Mouse (Mus musculus) MEL (cell line): ENCODE measurements around the gene Camkv. TPM values are rescaled to one million over a fixed set of nuclear protein-coding genes. Genes with fewer than 3 reads are reported as not detected.

Experiments
- DNase-seq: peaks from one replicate; pipeline ENCODE4 v3.0.0; 2011; ENCODE audit warnings: low read depth, low spot score
- H3K27ac ChIP-seq: 2 replicates; pipeline ENCODE4 v1.5.1; 2012; ENCODE audit warnings: low read depth, mild to moderate bottlenecking, control low read depth, low read length, moderate library complexity; ENCODE audit not compliant: control insufficient read depth
- H3K27me3 ChIP-seq, 2 experiments: fragments of 150-350 bp in 1 of 2; sonication (generic) in 1 of 2; 2 replicates each; pipeline ENCODE4 v1.6.1; 2012; ENCODE audit warnings: low read length in 2 of 2, mild to moderate bottlenecking in 2 of 2, improper control_type of control experiment in 1 of 2, moderate library complexity in 1 of 2; ENCODE audit not compliant: insufficient read depth in 2 of 2, control insufficient read depth in 1 of 2
- H3K36me3 ChIP-seq, 2 experiments: 2 replicates each; pipeline ENCODE4 v1.6.1; 2012 to 2014; ENCODE audit warnings: low read length in 2 of 2, improper control_type of control experiment in 1 of 2, inconsistent platforms in 1 of 2, mild to moderate bottlenecking in 1 of 2; ENCODE audit not compliant: insufficient read depth in 2 of 2, control insufficient read depth in 1 of 2
- H3K4me1 ChIP-seq, 2 experiments: fragments of 150-350 bp in 1 of 2; sonication (generic) in 1 of 2; 2 replicates each; pipeline ENCODE4 v1.6.1; 2012; ENCODE audit warnings: low read length in 2 of 2, improper control_type of control experiment in 1 of 2, mild to moderate bottlenecking in 1 of 2; ENCODE audit not compliant: insufficient read depth in 2 of 2, control insufficient read depth in 1 of 2
- H3K4me3 ChIP-seq, 2 experiments: fragments of 150-350 bp in 1 of 2; sonication (generic) in 1 of 2; 2 replicates each; pipeline ENCODE4 v1.5.1; 2012; ENCODE audit warnings: low read depth in 2 of 2, low read length in 2 of 2, mild to moderate bottlenecking in 2 of 2, moderate library complexity in 2 of 2, control low read depth in 1 of 2, improper control_type of control experiment in 1 of 2; ENCODE audit not compliant: control insufficient read depth in 1 of 2, insufficient read depth in 1 of 2
- H3K79me2 ChIP-seq: 2 replicates; pipeline ENCODE4 v1.6.1; 2012; ENCODE audit warnings: mild to moderate bottlenecking, low read length, moderate library complexity; ENCODE audit not compliant: control insufficient read depth, poor library complexity, insufficient read depth
- H3K9ac ChIP-seq: 2 replicates; pipeline ENCODE4 v1.6.1; 2012; ENCODE audit warnings: low read depth, mild to moderate bottlenecking, control low read depth, low read length, moderate library complexity; ENCODE audit not compliant: control insufficient read depth, poor library complexity, severe bottlenecking
- H3K9me3 ChIP-seq: fragments of 150-350 bp; sonication (generic); replicated peaks from 2 replicates; pipeline ENCODE4 v1.6.1; 2012; ENCODE audit warnings: mild to moderate bottlenecking, low read length, improper control_type of control experiment, moderate library complexity; ENCODE audit not compliant: insufficient read depth
- CHD2 ChIP-seq: IDR thresholded peaks from 2 replicates; pipeline ENCODE4 v1.6.1; 2011; ENCODE audit warnings: low read length, improper control_type of control experiment
- E2F4 ChIP-seq: IDR thresholded peaks from 2 replicates; pipeline ENCODE4 v1.6.1; 2011; ENCODE audit warnings: low read depth, low read length, improper control_type of control experiment, borderline replicate concordance
- ELF1 ChIP-seq: IDR thresholded peaks from 2 replicates; pipeline ENCODE4 v1.6.1; 2014; ENCODE audit warnings: low read depth, mild to moderate bottlenecking, inconsistent platforms, low read length, improper control_type of control experiment, moderate library complexity
- EP300 ChIP-seq, 2 experiments: IDR thresholded peaks; 2 replicates each; pipeline ENCODE4 v1.6.1; 2011; ENCODE audit warnings: improper control_type of control experiment in 2 of 2, low read length in 2 of 2, low read depth in 1 of 2, mild to moderate bottlenecking in 1 of 2
- GABPA ChIP-seq: IDR thresholded peaks from 2 replicates; pipeline ENCODE4 v1.6.1; 2012; ENCODE audit warnings: low read depth, mild to moderate bottlenecking, inconsistent platforms, low read length, improper control_type of control experiment, moderate library complexity
- HCFC1 ChIP-seq: IDR thresholded peaks from 2 replicates; pipeline ENCODE4 v1.6.1; 2012; ENCODE audit warnings: low read depth, mild to moderate bottlenecking, inconsistent platforms, low read length, improper control_type of control experiment, moderate library complexity
- MAFK ChIP-seq: IDR thresholded peaks from 2 replicates; pipeline ENCODE4 v1.6.1; 2011; ENCODE audit warnings: low read depth, mild to moderate bottlenecking, low read length, improper control_type of control experiment, borderline replicate concordance
- MEF2A ChIP-seq: IDR thresholded peaks from 2 replicates; pipeline ENCODE4 v1.6.1; 2014; ENCODE audit warnings: low read depth, mild to moderate bottlenecking, inconsistent platforms, low read length, improper control_type of control experiment; ENCODE audit not compliant: poor library complexity, insufficient replicate concordance, severe bottlenecking; ENCODE audit errors: extremely low read depth
- MXI1 ChIP-seq: IDR thresholded peaks from 2 replicates; pipeline ENCODE4 v1.6.1; 2011; ENCODE audit warnings: mild to moderate bottlenecking, low read depth, low read length, improper control_type of control experiment
- MYB ChIP-seq: IDR thresholded peaks from 2 replicates; pipeline ENCODE4 v1.6.1; 2011; ENCODE audit warnings: mild to moderate bottlenecking, low read depth, low read length, improper control_type of control experiment
- MYC ChIP-seq: IDR thresholded peaks from 2 replicates; pipeline ENCODE4 v1.6.1; 2011; ENCODE audit warnings: low read depth, mild to moderate bottlenecking, low read length, improper control_type of control experiment, moderate library complexity
- NELFE ChIP-seq: IDR thresholded peaks from 2 replicates; pipeline ENCODE4 v1.6.1; 2011; ENCODE audit warnings: low read depth, low read length, improper control_type of control experiment
- NRF1 ChIP-seq: IDR thresholded peaks from 2 replicates; pipeline ENCODE4 v1.6.1; 2014; ENCODE audit warnings: low read depth, mild to moderate bottlenecking, inconsistent platforms, low read length, improper control_type of control experiment, moderate library complexity; ENCODE audit not compliant: poor library complexity, insufficient read depth, severe bottlenecking
- POLR2A ChIP-seq, 2 experiments: IDR thresholded peaks; 2 replicates each; pipeline ENCODE4 v1.6.1; 2011 to 2012; ENCODE audit warnings: low read length in 2 of 2, mild to moderate bottlenecking in 2 of 2, control low read depth in 1 of 2, improper control_type of control experiment in 1 of 2, low read depth in 1 of 2, moderate library complexity in 1 of 2; ENCODE audit not compliant: control insufficient read depth in 1 of 2, insufficient read depth in 1 of 2, poor library complexity in 1 of 2
- POLR2AphosphoS2 ChIP-seq: IDR thresholded peaks from 2 replicates; pipeline ENCODE4 v1.6.1; 2011; ENCODE audit warnings: low read length, improper control_type of control experiment
- POLR2AphosphoS5 ChIP-seq: IDR thresholded peaks from 2 replicates; pipeline ENCODE4 v1.6.1; 2012; ENCODE audit warnings: low read depth, borderline replicate concordance, mild to moderate bottlenecking, inconsistent platforms, low read length, moderate library complexity, mixed read lengths
- RCOR1 ChIP-seq: IDR thresholded peaks from 2 replicates; pipeline ENCODE4 v1.6.1; 2012; ENCODE audit warnings: low read depth, mild to moderate bottlenecking, inconsistent platforms, low read length, improper control_type of control experiment
- SMC3 ChIP-seq: IDR thresholded peaks from 2 replicates; pipeline ENCODE4 v1.6.1; 2011; ENCODE audit warnings: low read depth, low read length, improper control_type of control experiment
- TBP ChIP-seq: IDR thresholded peaks from 2 replicates; pipeline ENCODE4 v1.8.0; 2011; ENCODE audit warnings: low read depth, low read length, improper control_type of control experiment
- TCF12 ChIP-seq: IDR thresholded peaks from 2 replicates; pipeline ENCODE4 v1.6.1; 2014; ENCODE audit warnings: low read depth, mild to moderate bottlenecking, inconsistent platforms, low read length, improper control_type of control experiment, moderate library complexity
- UBTF ChIP-seq: IDR thresholded peaks from 2 replicates; pipeline ENCODE4 v1.6.1; 2012; ENCODE audit warnings: low read depth, mild to moderate bottlenecking, inconsistent platforms, low read length, improper control_type of control experiment, moderate library complexity, borderline replicate concordance; ENCODE audit not compliant: insufficient read depth
- USF1 ChIP-seq: IDR thresholded peaks from 2 replicates; pipeline ENCODE4 v1.6.1; 2014; ENCODE audit warnings: low read depth, mild to moderate bottlenecking, inconsistent platforms, low read length, improper control_type of control experiment, moderate library complexity
- USF2 ChIP-seq, 2 experiments: IDR thresholded peaks; 2 replicates each; pipeline ENCODE4 v1.6.1; 2011 to 2012; ENCODE audit warnings: improper control_type of control experiment in 2 of 2, low read length in 2 of 2, borderline replicate concordance in 1 of 2, inconsistent platforms in 1 of 2, low read depth in 1 of 2, mild to moderate bottlenecking in 1 of 2; ENCODE audit not compliant: insufficient read depth in 1 of 2
- ZKSCAN1 ChIP-seq: IDR thresholded peaks from 2 replicates; pipeline ENCODE4 v1.6.1; 2012; ENCODE audit warnings: low read depth, mild to moderate bottlenecking, inconsistent platforms, low read length, improper control_type of control experiment, moderate library complexity
- ZMIZ1 ChIP-seq: IDR thresholded peaks from 2 replicates; pipeline ENCODE4 v1.6.1; 2012; ENCODE audit warnings: low read depth, mild to moderate bottlenecking, inconsistent platforms, low read length, improper control_type of control experiment, moderate library complexity
- ZNF384 ChIP-seq: IDR thresholded peaks from 2 replicates; pipeline ENCODE4 v1.6.1; 2012; ENCODE audit warnings: low read depth, mild to moderate bottlenecking, inconsistent platforms, low read length, improper control_type of control experiment
- polyA plus RNA-seq, 2 experiments: library from polyadenylated mRNA; stranded (reverse) in 1 of 2; unstranded in 1 of 2; fragments of >175 nt in 1 of 2; fragments of >200 nt in 1 of 2; gene quantifications; 2 replicates each; pipeline versions ENCODE4 v1.2.1 to v1.2.4; 2012; ENCODE audit warnings: low replicate concordance in 2 of 2, low read depth in 1 of 2; ENCODE audit not compliant: insufficient read length in 2 of 2, insufficient read depth in 1 of 2, missing spikeins in 1 of 2
- total RNA-seq: library from RNA; depleted of rRNA; stranded (reverse); fragments of 300-350 nt; gene quantifications from 2 replicates; pipeline ENCODE4 v1.2.3, GENCODE M21; 2012

The Camkv gene
- total and polyA plus RNA-seq, 3 experiments, result 0.08 to 0.14 TPM; not detected in 1

DNA sequence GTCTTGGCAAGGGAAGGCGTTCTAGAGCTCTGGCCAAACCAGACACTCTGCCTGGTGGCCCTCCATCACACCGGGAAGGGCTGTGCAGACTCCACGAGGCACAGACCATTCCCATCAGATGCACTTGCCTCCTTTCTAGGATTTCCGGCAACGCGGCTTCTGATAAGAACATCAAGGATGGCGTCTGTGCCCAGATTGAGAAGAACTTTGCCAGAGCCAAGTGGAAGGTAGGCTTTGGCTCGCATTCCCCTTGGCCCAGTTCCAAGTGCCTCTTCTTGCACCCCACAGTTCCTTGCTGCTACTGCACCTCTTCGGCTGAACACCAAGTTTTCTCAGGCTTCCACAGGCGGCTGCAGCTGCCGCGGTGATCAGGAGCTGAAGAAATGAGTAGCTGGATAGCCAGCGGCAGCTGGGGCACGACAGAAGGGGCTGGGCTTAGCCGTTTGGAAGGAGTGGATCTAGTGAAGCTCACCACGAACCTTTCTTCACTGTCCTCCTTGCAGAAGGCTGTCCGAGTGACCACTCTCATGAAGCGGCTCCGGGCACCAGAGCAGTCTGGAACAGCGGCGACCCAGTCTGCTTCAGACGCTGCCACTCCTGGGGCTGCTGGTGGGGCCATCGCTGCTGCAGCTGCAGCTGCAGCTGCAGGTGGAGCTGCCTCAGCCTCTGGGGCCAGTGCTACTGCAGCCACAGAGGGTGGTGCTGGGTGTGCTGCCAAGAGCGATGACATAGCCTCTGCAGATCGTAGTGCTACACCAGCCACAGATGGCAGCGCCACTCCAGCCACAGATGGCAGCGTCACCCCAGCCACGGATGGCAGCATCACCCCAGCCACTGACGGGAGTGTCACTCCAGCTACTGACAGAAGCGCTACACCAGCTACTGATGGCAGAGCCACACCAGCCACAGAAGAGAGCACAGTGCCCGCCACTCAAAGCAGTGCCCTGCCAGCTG lies 12.0 kb downstream of the Camkv start:
- H3K4me1 ChIP-seq, result peaks cover 0 to 13% of the 10 kb centered on the region in 2 experiments; a peak in 2 of 4 replicates
- no peak for TF ChIP-seq GABPA
- TF ChIP-seq USF1, result no peak
- TF ChIP-seq POLR2AphosphoS2, result no peak
- no peak for TF ChIP-seq RCOR1
- no peak for TF ChIP-seq NELFE
- H3K9ac ChIP-seq, result no peak overlapping the region
- H3K36me3 ChIP-seq, result peaks cover 0 to 9% of the 10 kb centered on the region in 2 experiments; a peak in 2 of 4 replicates
- H3K9me3 ChIP-seq, result no peaks in the 10 kb centered on the region
- DNase-seq, result no peak
- H3K27me3 ChIP-seq, result no peaks in the 10 kb centered on the region
- H3K79me2 ChIP-seq, result peaks cover 18% of the 10 kb centered on the region
- H3K4me3 ChIP-seq, result no peak overlapping the region
- no peak overlapping the region for H3K27ac ChIP-seq

GRCm38 (mm10) chr9:107949184-107949921 lies 13.9 kb downstream of the Camkv start:
- H3K9me3 ChIP-seq, result no peaks in the 10 kb centered on the region
- H3K79me2 ChIP-seq, result peaks cover 31% of the 10 kb centered on the region
- peaks cover 0 to 12% of the 10 kb centered on the region in 2 experiments; a peak in 2 of 4 replicates for H3K36me3 ChIP-seq
- H3K4me1 ChIP-seq, result peaks cover 0 to 13% of the 10 kb centered on the region in 2 experiments; a peak in 2 of 4 replicates
- peak overlapping the region; percentile 86 for H3K9ac ChIP-seq
- peak overlapping the region; percentile 64 for H3K27ac ChIP-seq
- peak; percentile 70 for DNase-seq
- H3K4me3 ChIP-seq, result peak overlapping the region; percentile 71 to 96
- no peaks in the 10 kb centered on the region for H3K27me3 ChIP-seq
- peak; percentile 88; the same call in 1 of the 2 replicates for TF ChIP-seq UBTF
- TF ChIP-seq MXI1, result peak; percentile 49; the same call in 1 of the 2 replicates
- no peak for TF ChIP-seq USF2 (IDR thresholded peaks at IDR 0.05; ENCODE audit: borderline replicate concordance in 1 of 2, insufficient read depth in 1 of 2, low read depth in 1 of 2, low read length in 2 of 2)
- TF ChIP-seq ZNF384, result no peak
- peak; percentile 41 to 56; a peak in 2 of 4 replicates for TF ChIP-seq POLR2A (IDR thresholded peaks at IDR 0.05; ENCODE audit: control insufficient read depth in 1 of 2, insufficient read depth in 1 of 2, low read depth in 1 of 2, low read length in 2 of 2, poor library complexity in 1 of 2)
- TF ChIP-seq MEF2A, result no peak
- no peak; a peak in 1 of 4 replicates for TF ChIP-seq EP300 (IDR thresholded peaks at IDR 0.05; ENCODE audit: low read depth in 1 of 2, low read length in 2 of 2)
- TF ChIP-seq POLR2AphosphoS5, result no peak
- no peak for TF ChIP-seq RCOR1
- TF ChIP-seq TBP, result peak; percentile 96
- no peak for TF ChIP-seq E2F4
- no peak for TF ChIP-seq POLR2AphosphoS2
- no peak for TF ChIP-seq GABPA
- TF ChIP-seq MYC, result no peak; the same call in 1 of the 2 replicates
- TF ChIP-seq USF1, result no peak
- TF ChIP-seq TCF12, result no peak
- TF ChIP-seq MAFK, result no peak
- TF ChIP-seq ZKSCAN1, result no peak
- TF ChIP-seq NRF1, result no peak
- no peak for TF ChIP-seq ELF1
- TF ChIP-seq ZMIZ1, result no peak
- no peak for TF ChIP-seq HCFC1
- TF ChIP-seq MYB, result no peak
- TF ChIP-seq SMC3, result no peak
- TF ChIP-seq CHD2, result no peak
